Comparison of ENCODE assay signal across 9 mouse cellular contexts in the genomic region with DNA sequence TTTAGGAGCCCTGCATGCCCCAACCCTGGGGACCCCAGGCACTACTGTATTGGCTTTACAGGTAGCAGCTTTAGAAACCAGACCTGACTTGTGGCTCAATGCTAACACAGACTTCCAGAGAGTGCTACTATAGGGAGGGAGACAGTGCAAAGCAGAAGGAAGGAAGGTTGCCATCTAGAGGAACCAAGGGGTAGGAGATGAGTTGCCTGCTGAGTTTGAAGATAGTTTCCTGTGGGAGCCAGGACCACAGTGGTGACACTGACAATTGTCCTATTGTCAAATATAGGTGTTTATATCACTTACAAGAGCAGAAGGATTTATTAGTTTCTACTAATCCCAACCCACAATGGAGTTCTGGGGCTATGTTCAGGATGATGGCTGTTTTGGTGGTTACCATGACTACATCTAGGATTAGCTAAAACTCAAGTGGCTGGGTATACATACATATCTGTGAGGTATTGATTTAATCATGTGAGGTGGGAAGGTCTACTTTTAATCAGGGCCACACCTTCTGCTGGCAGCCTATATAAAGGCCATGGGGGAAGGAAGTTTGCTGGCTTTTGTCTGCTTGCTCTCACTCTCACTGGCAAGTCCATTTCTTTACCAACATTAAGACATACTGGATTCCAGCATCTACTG. TPM values are rescaled to one million over a fixed set of nuclear protein-coding genes. Genes with fewer than 3 reads are reported as not detected.
DNase-seq lines count a peak whose midpoint lies in the region; ATAC-seq and TF ChIP-seq lines count a peak whose summit lies in the region.
"Had no signal": no experiment of that assay in that cellular context is flagged by ENCODE, and none has a peak within 500 bp of the region (broad histone marks: within the 10 kb centered on the region; RNA-seq: fewer than 3 reads in every experiment).

No protein-coding gene starts in this region.

- no peaks in the 10 kb centered on the region; the same call in 1 of the 2 replicates for H3K27me3 ChIP-seq in cerebellum, adult 2 months (ENCODE audit: control insufficient read depth, insufficient read depth, low read length)
- H3K27me3 ChIP-seq in kidney, embryonic 16.5 days (ENCODE audit: insufficient read depth, low read length): no peaks in the 10 kb centered on the region
- H3K27me3 ChIP-seq in CH12.LX (replicated peaks): no peaks in the 10 kb centered on the region

- peak; percentile 68 for TF ChIP-seq RAD21 in CH12.LX (IDR thresholded peaks at IDR 0.05; ENCODE audit: low read depth, low read length)

- in situ Hi-C loops in CH12.LX (cut with MboI; ENCODE audit: low pct_ligation_motif_present, low pct_unique_long_range_greater_than_20kb, low sequenced_read_pairs): loop anchor here (10.0 to 25.0 kb wide), 2 partner anchors 158 to 160 kb away; no protein-coding TSS in a partner anchor

- H3K9ac ChIP-seq in kidney, embryonic 16.5 days (replicated peaks; ENCODE audit: low read length): no peak overlapping the region
- H3K9ac ChIP-seq in CH12.LX (ENCODE audit: insufficient read depth, low read depth): no peak overlapping the region
- H3K9ac ChIP-seq: lung, embryonic 15.5 days had no signal

- no peaks in the 10 kb centered on the region for H3K79me2 ChIP-seq in CH12.LX (replicated peaks; ENCODE audit: control insufficient read depth, extremely low read depth, insufficient read depth, poor library complexity, severe bottlenecking)

- dilution Hi-C loops in CH12.LX (cut with MboI; ENCODE audit: extremely low pct_ligation_motif_present, extremely low pct_unique_long_range_greater_than_20kb, low sequenced_read_pairs): no loop called here

- no peaks in the 10 kb centered on the region for H3K4me1 ChIP-seq in cerebellum, adult 2 months (ENCODE audit: control insufficient read depth, insufficient read depth, low read length)
- no peaks in the 10 kb centered on the region for H3K4me1 ChIP-seq in kidney, embryonic 16.5 days (ENCODE audit: insufficient read depth, low read length)
- H3K4me1 ChIP-seq in CH12.LX (ENCODE audit: control insufficient read depth in 1 of 2, insufficient read depth in 2 of 2): no peaks in the 10 kb centered on the region; a peak in 1 of 4 replicates
- H3K4me1 ChIP-seq: lung, embryonic 15.5 days had no signal

- no peak overlapping the region for H3K4me3 ChIP-seq in cerebellum, adult 2 months (replicated peaks; ENCODE audit: insufficient read depth, low read depth, low read length)
- no peak overlapping the region for H3K4me3 ChIP-seq in kidney, embryonic 16.5 days (ENCODE audit: low read length)
- H3K4me3 ChIP-seq in CH12.LX (replicated peaks in 1 of 3; ENCODE audit: low read depth in 2 of 3, low read length in 2 of 3, poor library complexity in 1 of 3): no peak overlapping the region
- H3K4me3 ChIP-seq: lung, embryonic 15.5 days had no signal

- TF ChIP-seq EP300 in CH12.LX (IDR thresholded peaks at IDR 0.05; ENCODE audit: low read length): no peak

- H3K9me3 ChIP-seq in kidney, embryonic 16.5 days (ENCODE audit: low read length): no peaks in the 10 kb centered on the region
- no peaks in the 10 kb centered on the region for H3K9me3 ChIP-seq in CH12.LX (replicated peaks; ENCODE audit: low read length)
- H3K9me3 ChIP-seq: lung, embryonic 15.5 days had no signal

- H3K4me2 ChIP-seq in kidney, embryonic 16.5 days (replicated peaks; ENCODE audit: low read depth, low read length): no peak overlapping the region
- H3K4me2 ChIP-seq in CH12.LX (ENCODE audit: insufficient read depth, low read depth, poor library complexity, severe bottlenecking): no peak overlapping the region
- H3K4me2 ChIP-seq: lung, embryonic 15.5 days had no signal

- no peak for ATAC-seq in kidney, embryonic 16.5 days (ENCODE audit: low FRiP score, low TSS enrichment)
- 0 out of 2 replicates have a peak, but pooled peaks have one; percentile 36 for ATAC-seq in neutrophil, adult 5-6 weeks (ENCODE audit: extremely low read depth, insufficient number of reproducible peaks, low FRiP score, poor library complexity, severe bottlenecking)

- no peak overlapping the region for H3K27ac ChIP-seq in cerebellum, adult 2 months (ENCODE audit: insufficient read depth, low read length)
- no peak overlapping the region for H3K27ac ChIP-seq in kidney, embryonic 16.5 days (ENCODE audit: low read length)
- H3K27ac ChIP-seq in CH12.LX (ENCODE audit: insufficient read depth, low read depth): no peak overlapping the region
- H3K27ac ChIP-seq: lung, embryonic 15.5 days had no signal

- TF ChIP-seq CTCF in cerebellum, adult 2 months (IDR thresholded peaks at IDR 0.05; ENCODE audit: borderline replicate concordance, insufficient read depth, low read depth, low read length): peak; percentile 41; the same call in 1 of the 2 replicates
- peak in 1 of 2 experiments; percentile 73; a peak in 3 of 4 replicates for TF ChIP-seq CTCF in CH12.LX (conservative IDR thresholded peaks at IDR 0.05 in 1 of 2, IDR thresholded peaks at IDR 0.05 in 1 of 2; ENCODE audit: low read depth in 2 of 2, low read length in 2 of 2)

- TF ChIP-seq POLR2A in cerebellum, adult 2 months (IDR thresholded peaks at IDR 0.05; ENCODE audit: borderline replicate concordance, insufficient read depth, low read length): no peak
- TF ChIP-seq POLR2A in CH12.LX (IDR thresholded peaks at IDR 0.05; ENCODE audit: low read depth, low read length): no peak

- DNase-seq in cerebellum, adult 2 months: peak in 1 of 2 experiments; percentile 18
- no peak for DNase-seq in cerebellum, postnatal 4 days (ENCODE audit: low spot score in 2 of 2)
- peak; percentile 48 for DNase-seq in kidney, adult 9 months
- DNase-seq in CH12.LX (ENCODE audit: extremely low read depth): peak; percentile 32
- DNase-seq in induced T-regulatory cell, adult 2 months (ENCODE audit: low read depth): peak; percentile 45
- DNase-seq in right cerebral cortex, postnatal 14 days: no peak

- H3K36me3 ChIP-seq in kidney, embryonic 16.5 days (ENCODE audit: insufficient read depth, low read length): no peaks in the 10 kb centered on the region
- H3K36me3 ChIP-seq in CH12.LX (replicated peaks in 1 of 2; ENCODE audit: control insufficient read depth in 1 of 2, insufficient read depth in 1 of 2, low read length in 1 of 2): no peaks in the 10 kb centered on the region
- H3K36me3 ChIP-seq: lung, embryonic 15.5 days had no signal

TF ChIP-seq in CH12.LX, 34 proteins besides CTCF, POLR2A, EP300 and RAD21:
- peak; percentile 72 for TF ChIP-seq SMC3 (IDR thresholded peaks at IDR 0.05; ENCODE audit: low read depth, low read length)
- 0 out of 2 replicates have a peak, but pooled peaks have one; percentile 8 for TF ChIP-seq ZC3H11A (IDR thresholded peaks at IDR 0.05; ENCODE audit: low read depth, low read length)
- TF ChIP-seq MAX (IDR thresholded peaks at IDR 0.05; ENCODE audit: low read length): no peak

RNA-seq across cellular contexts. Expression of a gene that starts 20.1 kb away (rescaled TPM):
- polyA plus RNA-seq in cerebellum, adult 2 months (2012; rRNA removed): 22.4 and 23.7 TPM in 2 replicates
- polyA plus RNA-seq in kidney, embryonic 16.5 days (2015; fragmentation: Nextera tagmentation; extraction: Ambion mirVana): 10.0 and 11.7 TPM in 2 replicates
- total RNA-seq in CH12.LX (2012; rRNA removed) (0.04 TPM in 2 replicates), CH12.LX (2014; rRNA removed) (not detected in 2 replicates)
- not detected in 2 replicates for polyA plus RNA-seq in CH12.LX (2012; ENCODE audit: insufficient read length, low read depth)
- 2.8 and 4.0 TPM in 2 replicates for total RNA-seq in neutrophil, adult 5-6 weeks (2017)

RNA-seq across cellular contexts. Expression of a gene that starts 37.8 kb away (rescaled TPM):
- not detected in 2 replicates for polyA plus RNA-seq in cerebellum, adult 2 months (2012; rRNA removed)
- polyA plus RNA-seq in kidney, embryonic 16.5 days (2015; fragmentation: Nextera tagmentation; extraction: Ambion mirVana): 0.15 and 0.50 TPM in 2 replicates
- total RNA-seq in CH12.LX (2012; rRNA removed): not detected in 2 replicates
- total RNA-seq in CH12.LX (2014; rRNA removed): not detected in 2 replicates
- not detected in 2 replicates for polyA plus RNA-seq in CH12.LX (2012; ENCODE audit: insufficient read length, low read depth)
- total RNA-seq in neutrophil, adult 5-6 weeks (2017): not detected in 2 replicates

Comparison
In these comparisons a context has a peak if more than half of its experiments do, and no peak if none do; other contexts are left out.
1. DNase-seq: peak in kidney, adult 9 months (single experiment), CH12.LX (single experiment) and induced T-regulatory cell, adult 2 months (single experiment); none in cerebellum, postnatal 4 days (0 of 2) and right cerebral cortex, postnatal 14 days (single experiment).
2. RNA of a gene that starts 20.1 kb away (polyA plus RNA-seq): 22.4 to 23.7 TPM in cerebellum, adult 2 months and 10.0 to 11.7 TPM in kidney, embryonic 16.5 days; not detected in CH12.LX; every median in the first group is over 10 times any median in the second.